Mouse (Mus musculus) embryonic fibroblast, embryonic 13.5 days (primary cell): ENCODE data around the gene Snrpg.

ENCODE experiments used
- CTCF ChIP-seq: IDR thresholded peaks from 2 replicates; pipeline ENCODE4 v1.5.1; 2011; ENCODE audit warnings: mild to moderate bottlenecking, control low read depth, low read length, moderate library complexity, borderline replicate concordance; ENCODE audit not compliant: insufficient read depth
- POLR2A ChIP-seq: IDR thresholded peaks from 2 replicates; pipeline ENCODE4 v1.6.1; 2011; ENCODE audit warnings: low read depth, mild to moderate bottlenecking, control low read depth, low read length, moderate library complexity

DNA sequence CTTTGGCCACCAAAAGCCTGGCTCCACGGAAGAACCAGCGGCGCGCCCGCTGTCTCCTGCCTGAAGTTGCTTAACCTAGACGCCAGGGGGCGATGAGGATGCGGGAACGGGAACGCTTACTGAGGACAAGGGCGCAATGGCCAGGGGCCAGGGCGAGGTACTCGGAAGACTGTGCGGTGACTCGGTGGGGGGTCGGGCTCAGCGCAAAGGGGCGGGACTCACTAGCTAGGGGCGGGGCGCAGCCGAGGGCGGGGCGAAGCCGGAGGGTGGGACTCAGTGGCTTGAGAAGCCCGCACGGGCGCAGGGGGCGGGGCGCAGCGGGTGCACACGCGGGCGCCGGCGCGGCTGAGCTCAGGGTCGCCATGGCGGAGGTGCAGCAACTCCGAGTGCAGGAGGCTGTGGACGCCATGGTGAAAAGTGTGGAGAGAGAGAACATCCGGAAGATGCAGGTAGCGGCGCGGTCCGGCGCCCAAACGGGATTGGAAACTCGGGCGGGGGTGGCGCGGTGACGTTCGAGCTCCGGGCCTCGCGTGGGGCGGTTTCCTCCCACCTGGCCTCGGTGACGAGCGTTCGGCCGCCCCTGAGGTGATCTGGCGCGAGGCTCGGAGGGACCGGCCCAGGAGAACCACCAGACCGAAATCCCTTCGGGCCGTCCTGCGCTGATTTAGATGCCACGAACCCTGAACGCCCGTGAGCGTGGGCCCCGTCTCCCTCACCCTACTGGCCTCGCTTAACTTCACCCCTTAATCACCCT, 5.6 kb upstream of the Snrpg start, which contains the start of gene Fam136a:
- peak; percentile 92 for TF ChIP-seq CTCF
- TF ChIP-seq POLR2A: peak; percentile 73
